Mouse (Mus musculus): ENCODE measurements around the gene Gm42674. TPM values are rescaled to one million over a fixed set of nuclear protein-coding genes. Genes with fewer than 3 reads are reported as not detected.

The Gm42674 gene
- polyA plus RNA-seq, 1 experiment from 2014 or later: not detected

GRCm38 (mm10) chr3:90600458-90601195, 1.1 kb upstream of the Gm42674 start:
- H3K36me3 ChIP-seq: no peaks in the 10 kb centered on the region
- DNase-seq (ENCODE audit: low spot score): no peak
- H3K9me3 ChIP-seq: no peaks in the 10 kb centered on the region
- WGBS: 81% methylated on average over 8 of the region's 8 CpGs
- H3K4me3 ChIP-seq: no peak overlapping the region
- H3K27ac ChIP-seq: no peak overlapping the region
- H3K27me3 ChIP-seq (ENCODE audit: insufficient read depth, poor library complexity, severe bottlenecking): no peaks in the 10 kb centered on the region
- H3K4me1 ChIP-seq (replicated peaks): peaks cover 9% of the 10 kb centered on the region; the same call in 1 of the 2 replicates

- Histone ChIP-seq H3K4me1 (replicated peaks) (peaks cover 13% of the 10 kb centered on the region; the same call in 1 of the 2 replicates), H3K27ac (no peak within 1 kb of the TSS), H3K36me3 (no peaks in the 10 kb centered on the region), H3K27me3 (ENCODE audit: insufficient read depth, poor library complexity, severe bottlenecking) (no peaks in the 10 kb centered on the region), H3K9me3 (no peaks in the 10 kb centered on the region), H3K4me3 (no peak within 1 kb of the TSS)
- 59% methylated on average over 3 of the region's 3 CpGs for WGBS
- no peak for DNase-seq (ENCODE audit: low spot score)
Measured at GRCm38 (mm10) chr3:90603623-90604022, 1.9 kb downstream of the Gm42674 start, which contains the start of gene S100a4. S100a4 (plus strand) TSS chr3:90603771.

- DNase-seq (ENCODE audit: low spot score): no peak
- Histone ChIP-seq H3K4me1 (replicated peaks) (peaks cover 13% of the 10 kb centered on the region; the same call in 1 of the 2 replicates), H3K9me3 (no peaks in the 10 kb centered on the region), H3K36me3 (no peaks in the 10 kb centered on the region), H3K4me3 (no peak overlapping the region), H3K27ac (no peak overlapping the region), H3K27me3 (ENCODE audit: insufficient read depth, poor library complexity, severe bottlenecking) (no peaks in the 10 kb centered on the region)
- WGBS: 81% methylated on average over 4 of the region's 4 CpGs
Measured at GRCm38 (mm10) chr3:90604416-90604815, 2.7 kb downstream of the Gm42674 start.

- H3K36me3 ChIP-seq: no peaks in the 10 kb centered on the region
- no peaks in the 10 kb centered on the region for H3K9me3 ChIP-seq
- H3K27ac ChIP-seq: no peak overlapping the region
- no peak overlapping the region for H3K4me3 ChIP-seq
- no peaks in the 10 kb centered on the region for H3K27me3 ChIP-seq (ENCODE audit: insufficient read depth, poor library complexity, severe bottlenecking)
- 91% methylated on average over 3 of the region's 3 CpGs for WGBS
- DNase-seq (ENCODE audit: low spot score): no peak
- peaks cover 10% of the 10 kb centered on the region; the same call in 1 of the 2 replicates for H3K4me1 ChIP-seq (replicated peaks)
Measured at GRCm38 (mm10) chr3:90605049-90605448, 3.3 kb downstream of the Gm42674 start.

- no peaks in the 10 kb centered on the region for H3K9me3 ChIP-seq
- 86% methylated on average over 2 of the region's 2 CpGs for WGBS
- no peaks in the 10 kb centered on the region for H3K27me3 ChIP-seq (ENCODE audit: insufficient read depth, poor library complexity, severe bottlenecking)
- no peaks in the 10 kb centered on the region for H3K36me3 ChIP-seq
- H3K27ac ChIP-seq: no peak overlapping the region
- no peak for DNase-seq (ENCODE audit: low spot score)
- no peak overlapping the region for H3K4me3 ChIP-seq
- 0 out of 2 replicates have a peak, but pooled peaks cover 8% of the 10 kb centered on the region for H3K4me1 ChIP-seq (replicated peaks)
Measured at GRCm38 (mm10) chr3:90605736-90606135, 4.0 kb downstream of the Gm42674 start.

GRCm38 (mm10) chr3:90606185-90606584, 4.5 kb downstream of the Gm42674 start:
- 0 out of 2 replicates have a peak, but pooled peaks cover 8% of the 10 kb centered on the region for H3K4me1 ChIP-seq (replicated peaks)
- peak; percentile 56 for DNase-seq (ENCODE audit: low spot score)
- 85% methylated on average over 6 of the region's 6 CpGs for WGBS
- H3K9me3 ChIP-seq: no peaks in the 10 kb centered on the region
- no peak overlapping the region for H3K4me3 ChIP-seq
- H3K36me3 ChIP-seq: no peaks in the 10 kb centered on the region
- H3K27me3 ChIP-seq (ENCODE audit: insufficient read depth, poor library complexity, severe bottlenecking): no peaks in the 10 kb centered on the region
- H3K27ac ChIP-seq: no peak overlapping the region

- no peaks in the 10 kb centered on the region for H3K9me3 ChIP-seq
Measured at GRCm38 (mm10) chr3:90607361-90607760, 5.7 kb downstream of the Gm42674 start.

GRCm38 (mm10) chr3:90608223-90608622, 6.5 kb downstream of the Gm42674 start, which contains the start of gene S100a5:
S100a5 (plus strand) TSS chr3:90608523.
- H3K9me3 ChIP-seq: no peaks in the 10 kb centered on the region
- H3K27ac ChIP-seq: no peak within 1 kb of the TSS
- H3K27me3 ChIP-seq (ENCODE audit: insufficient read depth, poor library complexity, severe bottlenecking): peaks cover 2% of the 10 kb centered on the region
- no peaks in the 10 kb centered on the region for H3K36me3 ChIP-seq
- 56% methylated on average over 3 of the region's 3 CpGs for WGBS
- H3K4me3 ChIP-seq: no peak within 1 kb of the TSS
- peaks cover 15% of the 10 kb centered on the region for H3K4me1 ChIP-seq (replicated peaks)
- no peak for DNase-seq (ENCODE audit: low spot score)

More at GRCm38 (mm10) chr3:90607361-90607760, 5.7 kb downstream of the Gm42674 start:
- Histone ChIP-seq H3K27ac (no peak overlapping the region), H3K4me3 (no peak overlapping the region), H3K27me3 (ENCODE audit: insufficient read depth, poor library complexity, severe bottlenecking) (no peaks in the 10 kb centered on the region), H3K4me1 (replicated peaks) (0 out of 2 replicates have a peak, but pooled peaks cover 8% of the 10 kb centered on the region), H3K36me3 (no peaks in the 10 kb centered on the region)
- no peak for DNase-seq (ENCODE audit: low spot score)
- WGBS: 86% methylated on average over 3 of the region's 3 CpGs

- Histone ChIP-seq H3K27me3 (ENCODE audit: insufficient read depth, poor library complexity, severe bottlenecking) (peaks cover 11% of the 10 kb centered on the region), H3K9me3 (no peaks in the 10 kb centered on the region), H3K27ac (no peak overlapping the region), H3K4me1 (replicated peaks) (peaks cover 16% of the 10 kb centered on the region), H3K4me3 (no peak overlapping the region), H3K36me3 (no peaks in the 10 kb centered on the region)
- no peak for DNase-seq (ENCODE audit: low spot score)
Measured at GRCm38 (mm10) chr3:90609102-90609501, 7.4 kb downstream of the Gm42674 start.

- no peaks in the 10 kb centered on the region for H3K36me3 ChIP-seq
- H3K9me3 ChIP-seq: no peaks in the 10 kb centered on the region
- H3K4me1 ChIP-seq (replicated peaks): peaks cover 12% of the 10 kb centered on the region
- no peak overlapping the region for H3K27ac ChIP-seq
- no peak for DNase-seq (ENCODE audit: low spot score)
- H3K4me3 ChIP-seq: no peak overlapping the region
- 81% methylated on average over 3 of the region's 3 CpGs for WGBS
- peaks cover 13% of the 10 kb centered on the region for H3K27me3 ChIP-seq (ENCODE audit: insufficient read depth, poor library complexity, severe bottlenecking)
Measured at GRCm38 (mm10) chr3:90611494-90611893, 9.8 kb downstream of the Gm42674 start.

GRCm38 (mm10) chr3:90612061-90612460, 10.4 kb downstream of the Gm42674 start:
- no peak overlapping the region for H3K4me3 ChIP-seq
- H3K9me3 ChIP-seq: no peaks in the 10 kb centered on the region
- peaks cover 13% of the 10 kb centered on the region for H3K27me3 ChIP-seq (ENCODE audit: insufficient read depth, poor library complexity, severe bottlenecking)
- peaks cover 12% of the 10 kb centered on the region for H3K4me1 ChIP-seq (replicated peaks)
- H3K36me3 ChIP-seq: no peaks in the 10 kb centered on the region
- no peak overlapping the region for H3K27ac ChIP-seq
- WGBS: 69% methylated on average over 4 of the region's 4 CpGs
- DNase-seq (ENCODE audit: low spot score): no peak

GRCm38 (mm10) chr3:90612728-90613291, 11.1 kb downstream of the Gm42674 start, which contains the start of gene S100a6:
S100a6 (plus strand) TSS chr3:90612882.
- under 1% methylated on average over 23 of the region's 23 CpGs for WGBS
- Histone ChIP-seq H3K27me3 (ENCODE audit: insufficient read depth, poor library complexity, severe bottlenecking) (peaks cover 13% of the 10 kb centered on the region), H3K4me1 (replicated peaks) (peaks cover 12% of the 10 kb centered on the region), H3K4me3 (peak within 1 kb of the TSS; percentile 53), H3K9me3 (no peaks in the 10 kb centered on the region), H3K36me3 (no peaks in the 10 kb centered on the region), H3K27ac (peak within 1 kb of the TSS; percentile 68; the same call in 1 of the 2 replicates)
- peak; percentile 70 for DNase-seq (ENCODE audit: low spot score)
